Mouse (Mus musculus) spleen, postnatal 36 days (tissue): ENCODE measurements around the gene Ctdsp2.

Source experiments
- DNase-seq, 2 experiments: peaks; one replicate each; pipeline ENCODE4 v3.0.0; 2022; ENCODE audit warnings: low spot score in 2 of 2, mixed read lengths in 1 of 2

The Ctdsp2 gene

GRCm38 (mm10) chr10:126978277-126978994 is at the start of gene Ctdsp2:
Ctdsp2 (plus strand) TSS chr10:126978717.
- DNase-seq, result peak; percentile 97 to 98

GRCm38 (mm10) chr10:126928819-126929206 is 49.7 kb upstream of the Ctdsp2 start:
- no peak for DNase-seq

- DNase-seq, result no peak
These were observed 49.0 kb upstream of the Ctdsp2 start for GRCm38 (mm10) chr10:126929543-126929942.

- DNase-seq, result no peak
These were observed 48.0 kb upstream of the Ctdsp2 start for GRCm38 (mm10) chr10:126930270-126931121.

DNA sequence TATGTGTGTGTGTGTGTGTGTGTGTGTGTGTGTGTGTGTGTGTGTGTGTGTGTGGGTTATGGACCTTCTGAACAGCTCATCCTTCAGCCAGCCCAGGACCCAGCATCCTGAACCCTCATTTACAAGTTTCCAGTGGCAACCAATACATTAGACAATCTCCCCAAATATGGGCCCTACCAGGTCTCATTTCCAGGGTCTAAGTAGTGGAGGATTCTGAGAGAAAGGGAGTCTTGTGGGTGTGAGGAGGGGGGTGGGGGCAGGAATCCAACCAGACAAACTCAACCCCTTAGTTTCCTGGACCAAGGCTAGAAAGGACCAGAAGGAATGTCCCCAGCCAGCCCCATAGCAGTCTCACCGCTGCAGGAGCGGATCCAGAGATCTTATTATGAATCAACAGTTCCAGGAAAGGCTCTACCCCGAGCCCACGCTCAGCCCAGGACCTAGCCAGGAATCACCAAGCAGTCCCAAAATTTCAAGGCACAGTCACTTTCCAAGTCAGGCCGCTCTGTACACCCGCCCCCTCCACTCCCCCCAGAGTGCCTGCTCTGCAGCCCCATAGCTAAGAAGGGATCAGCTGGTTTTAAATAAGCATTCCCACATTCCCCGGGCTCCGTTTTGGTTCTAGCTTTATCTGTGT is 47.3 kb upstream of the Ctdsp2 start:
- DNase-seq, result no peak

- DNase-seq, result no peak
These were observed 46.8 kb upstream of the Ctdsp2 start for GRCm38 (mm10) chr10:126931760-126932139.

DNA sequence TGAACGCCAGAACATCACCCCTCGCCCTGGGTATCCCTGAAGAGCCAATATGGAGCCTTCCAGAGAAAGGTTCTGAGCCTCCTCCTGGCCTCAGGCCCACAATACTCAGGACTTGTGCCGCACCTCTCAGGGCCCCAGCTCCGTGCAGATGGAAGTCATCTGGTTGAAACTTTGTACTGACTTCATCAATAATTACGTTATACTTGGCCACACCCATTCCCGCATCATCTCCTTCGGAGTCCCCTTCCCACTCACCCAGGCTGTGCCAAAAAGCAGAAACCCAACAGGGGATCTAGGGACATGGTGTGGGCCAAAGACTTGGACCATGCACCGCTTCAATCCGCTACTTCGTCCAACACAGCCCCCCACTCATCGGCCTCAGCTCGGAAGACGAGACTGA is 44.0 kb upstream of the Ctdsp2 start:
- DNase-seq, result no peak

DNA sequence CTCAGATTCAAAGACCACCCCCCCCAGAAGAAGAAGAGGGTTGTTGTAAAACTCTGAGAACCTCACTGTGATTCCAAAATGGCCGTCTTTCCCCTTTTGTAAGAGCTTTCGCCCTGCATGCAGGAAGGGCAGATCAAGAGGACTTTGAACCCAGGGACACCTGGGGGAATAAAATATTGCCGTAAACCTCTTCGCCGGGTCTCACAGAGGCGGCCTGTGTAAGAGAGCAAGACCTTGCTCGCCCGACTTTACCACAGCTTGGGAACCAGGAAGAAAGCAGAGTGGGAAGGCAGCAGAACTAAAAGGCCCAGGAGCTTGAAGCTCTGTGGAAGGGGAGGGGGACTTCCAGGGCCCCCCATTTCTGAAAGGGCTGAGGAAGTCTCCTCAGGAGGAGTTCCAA is 43.4 kb upstream of the Ctdsp2 start:
- DNase-seq, result no peak

- DNase-seq, result no peak
These were observed 42.7 kb upstream of the Ctdsp2 start for GRCm38 (mm10) chr10:126935556-126936381.

GRCm38 (mm10) chr10:126940949-126941348 is 37.6 kb upstream of the Ctdsp2 start:
- no peak for DNase-seq

- DNase-seq, result no peak
These were observed 33.0 kb upstream of the Ctdsp2 start for GRCm38 (mm10) chr10:126945531-126945930.

DNA sequence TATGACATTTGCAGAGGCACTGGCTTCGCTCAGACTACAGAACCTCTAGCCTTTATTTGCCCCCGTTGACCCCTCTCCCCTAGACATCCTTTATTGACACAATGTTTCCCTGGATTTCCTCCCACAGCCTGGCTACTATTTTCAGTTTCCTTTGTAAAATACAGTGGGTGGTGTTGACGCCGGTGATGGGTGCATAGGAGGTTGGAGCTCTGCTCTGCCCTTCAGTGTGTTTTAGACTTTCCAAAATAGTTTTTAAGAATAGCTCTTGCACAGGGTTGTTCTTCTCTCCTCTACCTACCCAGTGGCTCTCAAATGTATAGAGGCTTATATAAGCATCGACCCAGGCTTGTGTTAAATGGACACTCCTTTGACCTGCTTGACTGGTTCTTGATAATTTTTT is 28.7 kb upstream of the Ctdsp2 start:
- no peak for DNase-seq

- DNase-seq, result no peak
These were observed 27.9 kb upstream of the Ctdsp2 start for GRCm38 (mm10) chr10:126950572-126950971.

- no peak for DNase-seq
These were observed 26.1 kb upstream of the Ctdsp2 start for GRCm38 (mm10) chr10:126952375-126952774.

DNA sequence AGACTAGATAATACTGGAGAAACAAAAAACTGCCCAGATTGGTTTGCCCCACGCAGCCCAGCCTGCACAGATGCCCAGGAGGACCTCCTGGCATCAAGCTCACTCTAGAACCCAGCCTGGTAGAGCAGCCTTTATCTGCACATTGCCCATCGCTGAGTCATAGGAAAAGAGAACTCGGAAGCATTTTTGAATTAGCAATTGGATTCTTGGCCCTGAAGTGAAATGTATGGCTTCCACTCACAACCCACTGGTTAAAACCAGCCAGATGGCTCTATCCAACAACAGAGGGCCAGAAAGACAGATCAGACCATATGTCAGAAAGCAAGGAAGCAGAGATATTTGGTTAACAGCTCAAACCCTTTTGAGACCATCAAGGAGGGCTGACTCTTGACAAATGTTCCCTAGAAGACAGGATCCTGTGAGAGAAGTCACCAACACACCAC is 25.5 kb upstream of the Ctdsp2 start:
- no peak for DNase-seq

DNA sequence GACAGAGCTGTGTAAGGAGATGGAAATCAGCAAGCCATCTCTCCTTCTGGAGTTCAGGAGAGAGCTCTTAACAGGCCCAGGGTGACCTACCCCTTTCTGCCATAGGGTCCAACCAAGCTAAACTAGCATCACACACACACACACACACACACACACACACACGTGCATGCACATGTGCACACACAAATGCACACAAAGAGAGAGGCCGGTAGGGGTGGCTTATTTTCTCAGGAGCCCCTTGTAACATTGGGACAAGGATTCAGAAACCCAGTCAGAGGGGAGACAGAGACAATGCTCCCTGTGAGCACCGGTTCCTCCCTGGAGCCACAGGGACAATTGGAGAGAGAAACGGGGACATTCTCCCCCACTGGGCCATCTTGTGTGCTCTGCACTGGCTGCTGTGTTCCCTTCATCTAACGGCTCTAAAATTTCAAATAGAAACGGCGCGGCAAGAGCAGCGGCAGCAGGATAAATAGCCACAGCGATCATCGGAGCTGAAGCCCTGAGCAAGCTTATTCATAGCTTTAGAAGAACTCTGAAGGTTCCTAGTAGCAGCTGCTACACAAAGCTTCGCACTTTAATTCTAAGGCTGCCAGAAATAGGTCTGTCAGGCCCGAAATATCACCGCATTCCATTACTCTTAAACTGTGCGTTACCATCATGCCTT is 21.7 kb upstream of the Ctdsp2 start:
- DNase-seq, result no peak

DNA sequence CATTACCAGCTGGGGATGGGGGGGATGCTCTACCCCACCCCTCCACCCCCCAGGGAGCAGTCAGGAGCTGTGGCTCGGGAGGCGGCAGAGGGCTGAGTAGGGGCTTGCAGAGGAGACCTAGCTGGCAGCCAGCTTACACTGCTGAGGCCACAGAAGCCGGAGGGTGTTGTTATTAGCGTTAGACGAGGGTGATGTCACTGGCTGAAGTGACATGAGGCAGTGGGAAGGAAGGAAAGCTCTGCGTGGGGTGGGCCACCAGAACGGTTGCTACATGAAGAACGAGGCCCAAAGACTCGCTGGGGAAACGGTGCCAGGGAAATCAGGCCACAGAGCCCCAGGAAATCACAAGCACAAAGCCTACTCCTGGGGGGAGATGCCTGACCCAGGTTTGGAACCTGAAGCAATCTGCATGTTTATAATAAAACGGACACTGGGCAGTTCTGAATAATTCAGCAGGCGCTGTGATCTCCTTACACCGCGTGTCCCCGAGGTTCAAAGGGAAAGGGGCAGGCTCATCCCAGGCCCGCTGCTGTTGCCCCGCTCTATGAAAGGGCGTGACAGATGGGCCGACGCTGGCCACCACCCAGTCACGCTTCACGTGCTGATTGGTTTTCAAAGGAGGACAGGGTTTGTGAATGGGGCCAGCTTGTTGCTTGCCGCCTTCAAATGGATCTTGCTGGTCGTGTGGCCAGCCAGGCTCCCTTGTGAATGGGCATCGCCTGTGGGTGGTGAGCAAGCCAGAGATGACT is 21.0 kb upstream of the Ctdsp2 start:
- no peak for DNase-seq

DNA sequence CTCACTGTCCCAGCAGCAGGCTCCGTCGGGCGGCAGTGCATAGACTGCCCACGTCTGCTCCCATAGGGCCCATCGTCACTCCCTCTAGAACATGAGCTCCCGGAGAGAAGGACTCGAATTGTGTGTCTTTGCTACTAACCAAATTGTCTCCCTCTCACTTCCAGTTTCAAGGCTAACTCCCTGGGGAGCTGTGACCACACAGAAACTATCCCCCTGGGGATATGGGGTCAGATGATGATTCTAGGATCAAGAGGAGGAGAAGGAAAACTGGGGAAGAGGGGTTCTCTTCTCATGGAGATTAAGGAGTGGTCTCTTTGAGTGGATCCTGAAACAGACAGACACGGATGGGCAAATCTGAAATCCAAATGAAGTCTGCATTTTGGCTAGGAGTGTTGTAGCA is 18.0 kb upstream of the Ctdsp2 start:
- DNase-seq, result no peak

GRCm38 (mm10) chr10:126961757-126962156 is 16.8 kb upstream of the Ctdsp2 start:
- DNase-seq, result no peak

- no peak for DNase-seq
These were observed 16.1 kb upstream of the Ctdsp2 start for GRCm38 (mm10) chr10:126962271-126962965.
